Mouse (Mus musculus) G1E (cell line): ENCODE results near the gene Atp5e.

Experiments used
- CTCF ChIP-seq: IDR thresholded peaks from 2 replicates; pipeline ENCODE4 v1.5.1; 2012; ENCODE audit warnings: low read depth, low read length, inconsistent platforms, mixed read lengths
- GATA1 ChIP-seq: IDR thresholded peaks from 2 replicates; pipeline ENCODE4 v1.6.1; 2012; ENCODE audit warnings: borderline replicate concordance, low read length, inconsistent platforms, mixed read lengths
- POLR2AphosphoS5 ChIP-seq: IDR thresholded peaks from 2 replicates; pipeline ENCODE4 v1.6.1; 2012; ENCODE audit warnings: low read depth, low read length, inconsistent platforms; ENCODE audit not compliant: insufficient replicate concordance
- TAL1 ChIP-seq: conservative IDR thresholded peaks from 2 replicates; pipeline ENCODE4 v1.6.1; 2012; ENCODE audit warnings: low read depth, low read length, inconsistent platforms, mixed read lengths

- TF ChIP-seq POLR2AphosphoS5 (no peak), GATA1 (no peak), CTCF (no peak), TAL1 (no peak)
Measured at GRCm38 (mm10) chr2:174442460-174442859, 21.4 kb downstream of the Atp5e start.
